Mouse (Mus musculus) kidney, adult 2 months (tissue): ENCODE measurements at regions not wholly inside any gene's neighbourhood (a gene's known extent, or its start where the extent isn't known, plus 50 kb on each side); places are given as distances from the start of the nearest gene placed in this dataset.

Experiments
- CTCF ChIP-seq: fragments of 200-500 bp; conservative IDR thresholded peaks from 2 replicates; pipeline ENCODE4 v1.5.1; 2011; ENCODE audit warnings: low read depth, mild to moderate bottlenecking, control low read depth, low read length, moderate library complexity, mixed read lengths; ENCODE audit not compliant: insufficient read depth, insufficient read length
- POLR2A ChIP-seq: fragments of 200-500 bp; IDR thresholded peaks from one replicate; pipeline ENCODE4 v1.6.1; 2011; ENCODE audit warnings: low read depth, low read length, control low read depth

DNA sequence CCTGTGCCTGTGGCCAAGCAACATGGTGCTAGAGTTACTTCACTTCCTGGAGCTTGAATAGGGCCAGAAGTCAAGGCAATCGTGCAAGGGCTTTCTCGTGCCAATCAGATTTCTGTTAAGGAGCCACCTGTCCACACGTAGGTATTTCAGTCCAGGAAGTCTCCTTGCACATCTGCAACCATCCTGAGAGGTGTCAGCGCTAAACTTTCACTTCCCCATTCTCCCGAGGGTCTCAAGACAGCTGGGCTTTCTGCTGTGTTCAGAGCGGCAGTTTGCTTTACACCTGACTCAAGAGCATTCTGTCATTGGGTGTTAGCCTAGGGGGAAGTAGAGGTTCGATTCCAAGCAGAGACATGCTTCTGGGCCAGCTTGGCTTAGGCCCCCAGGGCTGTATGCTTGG, 129.5 kb upstream of the Gypa start:
- TF ChIP-seq CTCF (no peak), POLR2A (no peak)
